Mouse (Mus musculus) T-helper 17 cell (primary cell): ENCODE results near the gene Cenpb.

Experiments used
- in situ Hi-C, 2 experiments: fragments of 300-600 bp; cut with MboI, MseI; formaldehyde crosslinking; loops; 1 replicate in 1 of 2; 2 replicates in 1 of 2; pipeline ENCODE4 v1.15.1; 2025; ENCODE audit warnings: high pct_unique_total_duplicates in 2 of 2

Gene Cenpb

DNA sequence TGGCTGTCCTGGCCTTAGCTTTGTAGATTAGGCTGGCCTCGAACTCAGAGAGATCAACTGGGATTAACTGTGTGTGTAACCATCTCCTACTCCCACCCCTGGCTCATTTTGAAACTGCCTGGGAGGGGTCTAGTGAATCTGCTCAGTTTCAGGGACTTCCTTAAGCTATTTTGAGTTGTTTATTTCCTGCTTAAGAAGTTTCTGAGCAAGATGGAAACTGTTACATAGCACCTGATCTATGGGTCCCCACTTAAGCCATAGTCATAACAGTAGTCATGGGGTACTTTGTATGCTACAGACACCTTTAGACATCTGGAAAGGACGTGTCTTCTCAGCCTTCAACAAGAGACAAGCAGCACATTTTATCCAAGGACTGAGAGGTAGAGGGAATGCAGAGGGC, 20.8 kb upstream of the Cenpb start:
- in situ Hi-C loops: no loop called here

DNA sequence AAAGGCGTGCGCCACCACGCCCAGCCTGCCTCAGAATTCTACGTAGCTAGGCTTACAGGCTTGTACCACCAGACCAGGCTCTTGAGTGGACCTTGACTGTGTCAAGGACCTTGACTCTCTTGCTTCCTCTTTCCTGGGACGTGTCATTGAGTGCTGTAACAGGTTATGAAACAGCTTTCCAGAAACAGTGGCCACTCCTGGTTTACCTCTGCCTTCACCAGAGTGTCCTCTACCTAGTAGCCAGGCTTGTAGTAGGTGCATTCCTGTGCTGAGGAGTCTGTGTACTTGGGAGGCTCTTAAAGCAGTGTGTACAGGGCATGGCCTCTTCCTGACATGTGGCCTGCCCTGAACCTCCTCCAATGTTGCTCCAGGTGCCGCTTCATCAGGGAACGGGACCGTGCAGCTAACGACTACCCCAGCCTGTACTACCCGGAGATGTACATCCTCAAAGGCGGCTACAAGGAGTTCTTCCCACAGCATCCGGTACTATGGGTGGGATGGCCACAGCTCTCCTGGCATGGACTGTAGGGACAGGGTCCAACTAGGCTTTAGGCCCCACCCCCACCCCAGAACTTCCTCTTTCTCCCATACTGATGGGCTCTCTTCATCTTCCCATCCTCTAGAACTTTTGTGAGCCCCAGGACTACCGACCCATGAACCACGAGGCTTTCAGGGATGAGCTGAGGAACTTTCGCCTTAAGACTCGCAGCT, 16.9 kb upstream of the Cenpb start:
- in situ Hi-C loops: no loop called here

DNA sequence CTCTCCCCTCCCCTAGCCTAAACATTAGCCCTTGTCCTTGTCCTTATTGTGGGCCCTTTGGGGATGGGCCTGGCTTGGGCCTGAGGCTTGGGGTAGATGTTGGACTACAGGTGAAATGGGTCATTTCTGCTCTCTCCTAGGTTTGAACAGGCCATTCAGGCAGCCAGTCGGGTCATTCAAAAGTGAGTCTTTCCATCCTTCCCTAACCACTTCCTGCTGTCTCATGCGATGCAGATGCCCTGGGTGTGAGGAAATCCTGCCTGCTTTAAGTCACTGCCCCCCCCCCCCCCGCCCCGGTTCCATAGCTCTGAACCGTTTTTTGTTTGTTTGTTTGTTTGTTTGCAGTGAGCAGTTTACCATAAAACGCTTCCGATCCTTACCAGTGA, 11.1 kb upstream of the Cenpb start:
- in situ Hi-C loops: no loop called here

DNA sequence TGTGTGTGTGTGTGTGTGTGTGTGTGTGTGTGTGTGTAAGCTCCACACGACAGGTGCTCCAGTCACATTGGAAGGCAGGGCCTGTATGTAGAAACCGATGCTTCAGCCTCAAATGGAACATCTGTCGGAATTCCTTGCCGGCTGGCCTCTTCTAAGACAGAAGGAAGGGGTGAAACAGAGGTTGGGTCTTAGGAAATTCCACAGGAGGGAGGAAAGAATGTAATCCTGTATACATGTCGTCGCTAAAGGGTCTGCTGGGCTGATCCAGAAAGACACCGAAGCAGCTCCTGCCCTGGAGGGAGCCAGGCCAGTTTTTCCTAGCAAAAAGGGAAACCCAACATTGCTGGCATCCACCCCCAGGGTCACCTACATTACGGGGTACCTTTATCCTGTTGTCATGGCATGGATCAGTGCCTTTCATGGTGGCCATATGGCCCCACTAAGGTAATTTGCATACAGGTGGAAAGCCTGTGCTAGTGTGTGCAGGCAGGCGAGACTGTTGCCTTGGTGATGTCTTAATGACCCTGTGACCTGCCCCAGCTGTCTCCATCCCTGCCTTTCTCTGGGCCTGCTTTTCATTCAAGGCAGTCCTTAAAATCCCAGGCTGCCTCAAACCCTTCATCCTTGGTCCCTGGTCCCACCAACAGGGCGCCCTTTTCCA, 10.6 kb upstream of the Cenpb start:
- in situ Hi-C loops: no loop called here

DNA sequence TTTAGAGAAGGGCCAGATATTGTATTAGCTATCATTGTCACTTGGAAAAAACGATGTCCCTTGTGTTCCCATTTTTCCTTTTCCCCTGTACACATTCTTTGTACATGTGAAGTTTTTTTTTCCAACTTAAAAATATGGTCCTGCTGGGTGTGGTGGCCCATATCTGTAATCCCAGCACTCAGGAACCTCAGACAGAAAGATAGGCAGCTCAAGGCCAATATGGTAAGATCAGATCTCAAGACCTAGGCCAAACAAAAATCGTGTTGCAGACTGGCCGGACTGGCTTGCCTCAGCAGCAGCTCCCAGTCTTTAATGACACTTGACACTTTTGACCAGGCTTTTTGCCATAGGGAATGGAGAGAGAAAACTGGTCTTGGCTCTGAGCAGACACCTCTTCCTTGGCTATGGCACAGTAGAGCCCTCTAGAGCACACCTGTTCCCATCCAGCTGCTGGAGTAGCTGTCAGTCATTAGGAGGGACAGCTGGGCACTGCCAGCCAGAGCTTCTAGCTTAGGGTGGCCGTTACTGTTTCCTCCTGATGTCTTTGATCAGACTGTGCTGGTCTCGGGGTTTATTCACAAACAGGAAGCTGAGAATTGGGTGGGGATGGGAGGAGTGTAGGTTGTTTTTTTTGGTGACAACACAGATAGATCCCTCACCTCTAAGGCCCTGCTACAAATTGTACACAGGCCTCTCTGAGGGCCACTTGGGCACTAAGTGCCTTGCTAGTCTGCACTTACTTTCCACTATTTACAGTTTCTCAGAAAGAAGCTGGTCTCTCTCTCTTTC, 9.8 kb upstream of the Cenpb start:
- in situ Hi-C loops: no loop called here

DNA sequence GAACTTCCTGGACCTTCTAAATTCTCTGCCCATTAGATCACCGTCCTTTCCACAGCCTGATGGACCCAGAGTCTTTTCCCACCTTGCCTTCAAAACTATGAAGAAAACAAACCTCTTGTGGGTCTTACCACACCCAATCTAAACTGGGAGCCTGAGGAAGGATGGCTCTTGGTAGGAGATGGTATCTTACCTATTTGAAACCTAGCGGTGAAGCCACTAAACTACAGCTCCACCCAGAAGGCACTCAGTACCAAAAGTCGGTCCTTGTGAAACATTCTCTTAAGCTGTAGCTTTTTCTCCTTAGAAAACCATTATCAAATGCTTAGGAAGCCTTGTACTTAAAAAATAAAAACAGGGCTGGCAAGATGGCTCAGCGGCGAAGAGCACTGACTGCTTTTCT, 8.4 kb upstream of the Cenpb start:
- in situ Hi-C loops: no loop called here

DNA sequence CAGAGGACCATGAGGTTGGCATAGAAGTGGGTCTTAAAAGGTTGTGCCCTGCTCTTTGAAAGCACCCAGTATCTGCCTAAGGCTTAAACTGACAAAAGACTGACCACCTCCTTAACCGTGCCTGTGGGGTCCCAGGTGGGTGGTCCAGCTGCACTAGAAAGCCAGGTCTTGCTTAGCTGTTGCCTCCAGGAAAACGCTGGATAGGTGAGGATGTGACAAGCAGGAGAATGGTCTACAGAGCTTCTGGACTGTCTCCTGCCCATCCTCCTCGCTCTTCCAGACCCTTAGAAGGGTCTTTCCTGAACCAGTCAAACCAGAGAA, 7.7 kb upstream of the Cenpb start:
- in situ Hi-C loops: no loop called here

DNA sequence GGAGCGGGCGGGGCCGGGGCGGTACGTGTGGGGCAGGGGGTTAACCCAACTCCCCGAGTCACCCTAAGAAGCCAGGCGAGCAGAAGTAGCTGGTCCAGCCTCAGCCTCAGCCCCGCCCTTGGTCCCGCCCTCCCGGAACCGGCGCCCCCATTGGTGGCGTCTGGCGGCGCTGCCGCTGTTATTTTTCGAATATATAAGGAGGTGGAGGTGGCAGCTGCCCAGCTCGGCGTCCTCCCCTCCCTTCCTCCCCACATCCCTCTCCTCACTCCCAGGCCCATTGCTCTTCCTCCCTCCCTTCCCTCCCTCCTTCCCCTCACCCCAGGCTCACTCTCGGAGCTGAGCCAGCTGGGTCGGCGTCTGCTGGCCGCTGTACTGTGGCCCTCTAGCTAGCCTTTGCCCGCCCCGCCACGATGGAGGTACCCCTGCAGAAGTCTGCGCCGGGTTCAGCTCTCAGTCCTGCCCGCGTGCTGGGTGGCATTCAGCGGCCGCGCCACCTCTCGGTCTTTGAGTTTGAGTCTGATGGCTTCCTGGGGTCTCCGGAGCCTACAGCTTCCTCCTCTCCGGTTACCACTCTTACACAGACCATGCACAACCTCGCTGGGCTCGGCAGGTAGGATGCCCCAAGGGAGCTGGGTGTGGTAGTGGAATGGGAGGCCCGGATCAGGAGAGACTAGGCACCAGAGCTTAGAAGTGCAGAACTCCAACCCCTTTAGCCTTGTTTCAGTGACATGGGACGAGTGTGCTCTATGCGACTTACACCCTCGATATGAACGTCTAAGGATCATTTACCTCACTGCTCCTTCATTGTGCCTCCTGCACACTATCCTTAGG, 7.1 kb upstream of the Cenpb start, which contains the start of the genes Cdc25b and Spef1:
TSS of gene Cdc25b (plus strand) at position 179 of the 831 bp plus-strand sequence.
TSS of gene Spef1 (minus strand) at position 512 of the 831 bp plus-strand sequence.
- in situ Hi-C loops: no loop called here

DNA sequence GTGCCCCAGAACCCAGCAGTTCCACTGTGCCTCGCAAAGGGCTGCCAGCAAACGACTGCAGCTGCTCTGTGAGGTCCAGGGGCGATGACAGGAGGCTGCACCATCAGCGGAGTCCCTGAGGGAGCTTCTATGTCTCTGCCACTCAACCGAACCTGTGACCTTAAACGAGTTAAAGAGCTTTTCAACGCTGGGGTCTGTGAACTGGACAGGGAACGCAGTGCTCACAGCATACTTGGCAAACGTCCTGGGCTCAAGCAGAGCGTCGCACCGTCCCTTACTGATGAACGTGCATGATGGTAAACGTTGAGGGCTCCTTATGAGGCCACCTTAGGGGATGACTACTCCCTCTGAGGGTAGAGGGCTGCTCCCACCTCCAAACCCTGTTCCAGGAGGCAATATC, 6.5 kb upstream of the Cenpb start:
- in situ Hi-C loops: no loop called here

DNA sequence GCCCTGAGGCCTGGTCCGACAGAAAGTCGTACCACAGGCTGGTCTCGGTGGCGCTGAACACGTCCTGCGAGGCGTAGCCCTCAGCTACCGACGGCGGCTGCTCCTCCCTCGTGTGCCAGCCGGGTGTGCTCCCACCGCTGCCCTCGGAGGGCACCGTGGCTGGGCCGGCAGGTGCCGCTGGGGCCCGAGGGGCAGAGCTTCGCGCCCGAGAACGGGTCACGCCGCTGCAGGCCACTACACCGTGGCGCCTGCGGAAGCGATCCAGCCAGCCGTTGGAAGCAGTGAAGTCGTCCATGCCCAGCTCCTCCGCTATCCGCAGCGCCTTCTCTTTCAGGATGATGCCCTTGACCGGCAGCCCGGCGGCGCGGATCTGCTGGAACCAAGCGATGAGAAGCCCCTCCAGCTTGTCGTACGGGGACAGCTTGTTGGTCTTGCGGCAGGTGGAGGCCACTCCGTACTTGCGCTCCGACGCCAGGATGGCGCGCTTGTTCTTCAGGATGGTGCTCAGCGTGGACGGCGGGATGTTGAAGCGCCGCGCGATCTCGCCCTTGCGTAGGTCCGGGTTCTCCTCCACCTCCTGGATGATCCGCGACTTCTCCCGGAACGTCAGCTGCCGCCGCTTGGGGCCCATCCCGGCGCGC, 501 bp downstream of the Cenpb start:
- in situ Hi-C loops: no loop called here

DNA sequence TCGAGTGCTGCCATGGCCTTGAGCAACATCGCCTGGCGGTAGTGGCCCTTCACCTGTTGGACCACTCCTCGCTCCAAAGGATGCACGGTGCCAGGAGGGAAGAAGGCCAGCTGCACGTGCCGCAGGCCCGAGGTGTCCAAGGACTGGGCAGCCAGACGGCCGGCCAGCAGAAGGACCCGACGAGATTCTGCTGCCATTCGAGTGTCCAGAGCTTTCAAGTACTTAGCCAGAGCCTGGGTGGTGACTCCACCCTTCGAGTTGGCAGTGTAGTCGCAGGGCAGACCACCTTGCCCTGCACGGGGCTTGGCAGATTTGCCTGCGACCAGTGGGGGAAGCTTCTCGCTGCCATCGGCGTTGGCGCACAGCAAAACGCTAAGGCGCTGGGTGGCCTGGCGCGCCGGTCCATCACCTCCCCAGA, 1.0 kb downstream of the Cenpb start:
- in situ Hi-C loops: no loop called here

DNA sequence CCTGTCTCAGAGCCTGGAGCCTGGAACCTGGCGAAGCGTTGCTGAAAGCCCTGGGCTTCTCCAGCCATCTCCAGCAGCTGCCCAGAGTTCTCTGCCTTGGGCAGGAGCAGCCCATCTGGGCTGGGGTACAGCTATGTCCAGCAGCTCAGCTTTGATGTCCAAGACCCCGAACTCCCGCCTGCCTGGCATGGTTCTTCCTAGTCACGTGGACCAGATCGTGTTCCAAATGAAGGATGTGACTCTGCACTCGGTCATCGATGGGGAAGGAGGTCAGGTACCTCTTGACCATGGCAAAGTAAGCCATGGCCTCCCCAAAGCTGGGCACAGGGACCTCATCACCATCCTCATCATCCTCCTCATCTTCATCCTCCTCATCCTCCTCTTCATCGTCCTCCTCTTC, 1.9 kb downstream of the Cenpb start:
- in situ Hi-C loops: no loop called here

DNA sequence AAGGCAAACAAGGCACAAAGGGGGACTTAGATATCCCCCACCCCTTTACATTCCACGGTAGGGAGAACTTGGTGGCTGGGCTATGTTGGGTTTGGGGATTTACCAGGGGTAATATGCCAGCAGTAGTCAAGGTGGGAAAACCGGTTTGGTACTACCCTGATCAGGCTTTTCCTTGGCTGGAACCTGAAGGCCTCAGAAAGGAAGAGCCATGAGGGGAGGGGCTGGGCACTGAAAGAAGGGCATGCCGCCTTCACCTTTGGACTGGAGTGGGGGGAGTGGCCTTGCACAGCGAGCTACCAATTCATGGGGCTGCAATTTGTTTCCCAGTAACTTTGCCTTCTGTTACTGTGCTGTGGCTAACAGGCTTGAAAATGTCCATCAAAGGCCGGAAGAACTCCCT, 3.4 kb downstream of the Cenpb start:
- in situ Hi-C loops: no loop called here

DNA sequence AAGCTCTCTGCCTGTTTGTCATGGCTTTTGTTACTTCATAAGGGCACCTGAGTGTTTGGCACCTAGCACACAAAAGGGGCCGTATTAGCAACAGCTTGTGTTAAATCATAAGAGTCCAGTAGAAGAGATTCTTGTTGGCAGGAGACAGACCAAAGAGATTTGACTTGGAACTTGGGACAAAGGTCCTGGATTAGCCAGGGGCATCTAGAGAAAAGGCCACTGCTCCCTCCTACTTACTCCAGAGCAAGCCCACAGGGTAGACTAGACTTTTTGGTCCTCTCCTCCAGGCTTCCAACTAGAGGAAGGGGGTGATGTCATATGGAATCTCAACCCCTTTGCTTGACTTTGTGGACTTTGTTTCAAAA, 3.9 kb downstream of the Cenpb start:
- in situ Hi-C loops: no loop called here

DNA sequence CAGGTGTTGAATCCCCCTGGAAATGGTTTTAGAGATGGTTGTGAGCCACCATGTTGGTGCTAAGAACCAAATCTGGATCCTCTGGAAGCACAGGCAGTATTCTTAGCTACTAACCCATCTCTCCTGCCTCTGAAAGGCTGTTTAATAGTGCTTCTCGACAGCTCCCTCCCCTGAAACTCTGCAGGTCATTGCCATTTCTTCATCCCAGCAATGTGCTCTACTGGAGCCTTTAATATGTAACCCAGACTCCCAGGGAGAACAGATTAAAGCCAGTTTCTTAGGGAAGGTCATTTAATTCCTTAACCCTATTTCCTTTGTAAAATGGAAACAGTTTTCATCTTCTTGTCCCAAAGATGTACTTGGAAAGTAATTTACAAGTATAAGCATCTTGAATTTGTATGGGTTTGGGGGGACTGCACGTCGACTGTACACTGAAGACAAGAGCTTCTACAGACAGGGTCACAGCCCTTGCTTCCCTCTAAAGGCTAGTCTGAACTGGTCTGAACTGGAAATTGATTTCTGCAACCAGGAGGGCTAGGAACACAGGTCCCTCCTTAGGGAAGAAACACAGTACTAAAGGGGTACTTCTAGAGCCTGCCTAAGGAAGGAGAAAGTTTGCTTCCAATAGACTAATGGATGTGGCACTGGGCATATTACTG, 4.5 kb downstream of the Cenpb start:
- in situ Hi-C loops: no loop called here

DNA sequence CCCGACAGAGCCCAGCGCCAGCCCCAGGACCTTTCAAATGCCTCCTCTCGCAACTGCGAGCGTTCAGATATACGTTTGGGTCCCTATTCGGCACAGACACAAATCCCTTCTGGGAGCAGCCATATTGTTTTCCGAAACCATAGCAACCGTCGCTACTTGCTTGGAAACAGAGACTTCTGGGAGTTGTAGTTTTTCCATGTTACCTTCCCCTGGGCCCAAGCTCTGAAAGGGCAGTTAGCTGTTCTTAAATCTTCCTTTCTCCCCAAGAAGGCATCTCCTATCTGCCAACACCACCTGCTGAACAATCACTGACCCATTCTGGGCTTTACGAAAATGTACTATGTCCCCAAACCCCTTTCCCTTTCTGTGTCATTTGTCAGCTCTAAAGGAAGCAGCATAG, 5.2 kb downstream of the Cenpb start:
- in situ Hi-C loops: no loop called here

DNA sequence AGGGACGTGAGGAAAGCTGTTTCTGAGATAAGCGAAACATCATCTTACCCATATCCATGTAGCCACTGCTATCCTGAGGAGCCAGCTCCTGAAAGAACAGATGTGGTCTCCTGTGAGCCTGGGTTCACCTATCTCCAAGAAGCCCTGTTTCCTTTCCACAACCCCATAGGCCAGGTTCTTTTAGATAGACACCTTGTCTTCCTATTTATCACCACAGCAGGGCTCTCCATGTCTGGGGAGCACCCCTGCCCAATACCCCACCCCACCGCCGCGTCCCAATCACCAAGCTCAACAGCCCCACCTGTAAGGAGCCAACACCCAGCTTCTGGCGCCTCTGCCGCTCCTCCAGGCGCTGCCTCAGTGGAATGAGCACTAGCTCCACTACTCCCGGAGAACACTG, 7.5 kb downstream of the Cenpb start:
- in situ Hi-C loops: no loop called here

DNA sequence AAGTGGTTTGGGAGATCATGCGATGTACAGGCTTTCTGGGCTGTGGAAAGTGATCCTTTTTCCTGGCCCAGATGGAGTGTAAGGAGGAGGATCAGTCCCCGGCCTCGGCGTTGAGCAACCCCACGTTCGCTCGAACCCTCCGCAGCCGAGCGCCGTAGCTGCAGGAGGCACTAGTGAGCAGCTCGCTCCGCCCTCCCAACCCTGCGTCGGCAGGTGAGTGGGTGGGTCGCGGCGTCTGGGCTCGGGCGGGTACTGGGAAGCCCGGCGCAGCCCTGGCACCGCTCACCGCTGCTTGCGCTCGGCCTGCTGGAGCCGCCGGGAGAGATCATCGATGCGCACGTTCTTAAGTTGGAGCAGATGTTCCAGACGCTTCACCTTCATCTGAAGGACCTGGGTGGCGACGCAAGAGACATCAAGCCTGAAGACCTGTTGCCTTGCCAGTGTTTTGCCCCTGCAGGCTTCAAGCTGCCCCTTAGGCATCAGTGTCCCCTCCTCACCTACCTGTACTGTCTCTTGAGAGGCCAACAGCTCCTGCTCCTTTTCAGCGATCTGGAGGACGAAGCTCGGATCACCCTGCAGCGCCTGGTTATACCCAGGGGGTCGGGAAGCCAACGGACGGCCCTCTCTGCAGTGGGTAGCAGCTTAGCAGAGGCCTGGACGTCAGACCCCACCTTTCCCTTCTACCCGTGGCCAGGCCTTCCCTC, 8.3 kb downstream of the Cenpb start:
- in situ Hi-C loops: no loop called here

DNA sequence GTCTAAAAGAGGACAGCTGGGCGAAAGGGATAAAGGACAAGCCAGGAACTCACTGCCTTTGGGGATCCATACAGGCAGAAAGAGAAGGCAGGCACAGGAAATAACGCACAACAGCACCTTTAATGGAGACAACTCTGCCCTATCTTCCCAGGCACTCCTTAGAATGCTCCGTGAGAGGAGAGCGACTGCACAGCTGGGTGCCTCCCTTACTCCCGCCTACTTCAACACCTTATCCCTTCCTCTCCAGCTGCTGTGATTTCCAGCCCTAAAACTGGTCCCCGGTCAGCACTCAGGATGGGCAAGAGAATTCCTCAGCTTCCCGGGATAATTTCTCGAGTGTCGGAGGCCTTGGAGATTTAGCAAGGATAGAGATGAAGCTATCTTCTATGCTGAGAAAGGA, 8.9 kb downstream of the Cenpb start:
- in situ Hi-C loops: no loop called here

DNA sequence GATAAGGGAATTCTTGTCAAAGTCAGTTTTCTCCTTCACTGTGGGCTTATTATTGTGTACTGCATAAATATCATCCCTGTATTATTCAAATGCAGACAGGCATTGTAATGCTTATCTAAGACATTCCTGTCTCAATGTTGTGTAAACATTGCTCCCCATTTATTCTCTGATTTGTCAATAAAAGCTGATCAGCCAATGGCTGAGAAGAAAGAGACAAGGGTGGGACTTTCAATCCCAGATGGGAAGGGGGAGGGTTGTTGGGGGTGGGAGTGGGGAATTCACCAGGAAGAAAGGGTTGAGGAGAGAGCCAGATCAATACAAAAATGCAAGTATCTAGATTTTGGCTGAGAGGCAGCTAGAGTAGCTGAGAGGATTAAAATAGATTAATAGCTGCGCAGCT, 11.0 kb downstream of the Cenpb start:
- in situ Hi-C loops: loop anchor here in 1 of 2 experiments (5.0 kb wide), 1 partner anchor 78 kb away; no protein-coding TSS in a partner anchor
